Mouse (Mus musculus) liver, postnatal 0 days (tissue): ENCODE measurements around the gene Slc26a10.

Experiments used
- CTCF ChIP-seq: sonication (generic); IDR thresholded peaks from 2 replicates; pipeline ENCODE4 v1.5.1; 2016; ENCODE audit warnings: antibody characterized with exemption, low read depth
- EP300 ChIP-seq: IDR thresholded peaks from 2 replicates; pipeline ENCODE4 v1.6.1; 2016; ENCODE audit warnings: antibody characterized with exemption, low read depth, mild to moderate bottlenecking

DNA sequence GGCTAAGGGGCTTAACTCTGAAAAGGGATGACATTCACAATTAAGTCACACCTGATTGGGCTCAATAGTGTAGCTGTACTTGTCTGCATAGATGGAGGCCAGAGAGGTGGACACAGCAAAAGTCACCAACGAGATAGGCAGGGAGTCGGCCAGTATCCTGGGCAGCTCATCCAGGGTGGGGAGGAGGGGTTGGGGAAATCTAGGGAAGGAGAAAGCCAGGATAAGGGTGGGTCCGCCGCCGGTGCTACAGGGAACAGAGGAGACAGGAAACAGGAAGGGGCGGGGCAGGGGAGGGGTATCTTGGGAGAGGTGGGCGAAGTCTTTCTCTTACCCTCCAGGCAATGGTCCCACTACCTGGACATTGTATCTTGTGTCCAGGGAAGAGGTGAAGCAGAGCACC is 3.7 kb downstream of the Slc26a10 start:
- no peak for TF ChIP-seq CTCF
- no peak for TF ChIP-seq EP300
